Mouse (Mus musculus) kidney, postnatal 36 days (tissue): Measurements from ENCODE around the gene Col5a3.

Experiments
- DNase-seq, 2 experiments: peaks; one replicate each; pipeline ENCODE4 v3.0.0; 2021 to 2022; ENCODE audit warnings: mixed read lengths in 2 of 2

Gene Col5a3

GRCm38 (mm10) chr9:20805159-20805495 is 9.7 kb downstream of the Col5a3 start:
- DNase-seq, result no peak

- peak; percentile 75 to 85 for DNase-seq
These were observed 10.4 kb downstream of the Col5a3 start for GRCm38 (mm10) chr9:20804266-20805158.

DNA sequence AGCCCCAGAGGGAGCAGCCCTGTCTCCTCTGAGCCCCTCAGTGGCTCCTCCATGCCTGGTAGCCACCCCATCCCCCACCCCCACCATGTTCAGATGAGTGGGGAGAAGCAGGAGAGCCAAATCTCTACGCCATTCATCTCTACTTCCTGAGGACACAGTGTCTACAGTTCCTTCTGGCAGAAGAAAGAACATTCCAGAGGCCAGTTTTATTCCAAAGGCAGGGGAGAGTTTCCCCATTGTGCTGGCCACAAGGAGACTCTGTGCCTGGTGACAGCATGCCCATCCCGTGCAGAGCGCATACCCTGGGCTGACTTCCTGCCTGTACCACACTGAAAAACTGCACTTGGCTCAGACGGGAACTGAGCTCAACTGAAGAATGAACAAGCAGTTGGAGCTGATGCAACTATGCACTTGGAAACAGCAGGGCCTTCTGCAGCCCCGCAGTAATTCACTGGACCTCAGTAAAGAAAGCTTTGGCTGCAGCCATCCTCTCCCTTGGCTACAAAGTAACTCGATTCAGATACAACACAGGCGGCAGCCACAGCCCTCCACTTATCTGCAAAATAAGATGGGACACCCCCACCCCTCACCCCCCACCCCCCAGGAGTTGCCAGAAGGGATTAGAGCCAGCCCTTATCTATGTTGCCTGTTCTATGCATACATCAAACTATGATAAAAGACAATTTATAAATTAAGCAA is 20.6 kb downstream of the Col5a3 start:
- peak; percentile 18 to 39 for DNase-seq

- DNase-seq, result no peak
These were observed 24.5 kb downstream of the Col5a3 start for GRCm38 (mm10) chr9:20790345-20790744.

GRCm38 (mm10) chr9:20789651-20790050 is 25.2 kb downstream of the Col5a3 start:
- DNase-seq, result peak; percentile 8 to 23

- no peak for DNase-seq
These were observed 26.9 kb downstream of the Col5a3 start for GRCm38 (mm10) chr9:20787992-20788391.

GRCm38 (mm10) chr9:20785055-20785454 is 29.8 kb downstream of the Col5a3 start:
- DNase-seq, result no peak

DNA sequence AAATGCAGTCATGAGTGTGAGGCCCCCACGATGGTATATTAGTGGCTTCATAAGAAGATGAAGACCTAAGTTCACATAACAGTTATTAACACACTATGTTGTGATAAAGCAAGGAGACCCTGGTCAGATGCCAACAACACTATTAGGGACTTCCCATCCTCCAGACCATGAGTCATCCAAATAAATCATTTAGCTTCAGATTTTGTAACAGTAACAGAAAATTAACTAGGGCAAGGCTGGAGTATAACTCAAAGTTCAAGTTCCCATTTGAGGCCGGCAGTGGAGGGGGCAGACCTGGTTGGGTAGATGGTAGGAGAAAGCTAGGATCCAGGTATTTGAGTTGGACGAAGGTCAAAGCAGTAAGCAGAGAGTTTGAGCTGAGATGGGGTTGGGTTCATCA is 33.6 kb downstream of the Col5a3 start:
- DNase-seq, result peak; percentile 45 to 49

DNA sequence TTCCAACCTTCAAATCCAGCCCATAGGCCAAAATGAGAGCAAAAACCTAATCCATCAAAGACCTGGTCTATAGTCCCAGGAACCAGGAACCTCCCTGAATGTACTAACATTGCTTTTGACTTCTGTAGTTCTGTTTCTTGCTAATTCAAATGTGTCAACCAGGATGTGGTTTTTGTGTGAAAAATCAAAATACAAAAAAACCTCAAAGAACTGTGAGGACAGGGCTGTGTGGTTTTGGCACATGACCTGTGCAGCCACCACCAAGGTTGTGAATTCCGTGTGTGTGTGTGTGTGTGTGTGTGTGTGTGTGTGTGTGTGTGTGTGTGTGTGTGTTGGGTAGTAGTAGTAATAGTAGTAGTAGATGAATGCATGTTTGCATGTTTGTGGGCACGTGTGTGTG is 49.6 kb downstream of the Col5a3 start:
- no peak for DNase-seq

DNA sequence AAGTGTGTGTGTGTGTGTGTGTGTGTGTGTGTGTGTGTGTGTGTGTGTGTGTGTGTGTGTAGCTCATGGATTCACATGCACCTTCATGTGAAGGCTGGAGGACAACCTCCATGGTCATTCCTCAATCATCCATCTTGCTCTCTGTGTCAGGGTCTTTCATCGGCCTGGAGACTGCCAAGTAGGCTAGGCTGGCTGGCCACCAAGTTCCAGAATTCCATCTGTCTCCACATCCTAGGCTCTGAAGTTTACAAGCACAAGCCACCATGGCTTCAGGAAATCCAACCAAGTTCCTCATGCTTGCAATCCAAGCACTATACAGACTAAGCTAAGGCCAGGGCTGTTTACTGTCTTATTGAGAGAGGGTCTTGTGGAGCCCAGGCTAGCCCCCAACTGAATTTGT is 51.8 kb downstream of the Col5a3 start:
- no peak for DNase-seq

DNA sequence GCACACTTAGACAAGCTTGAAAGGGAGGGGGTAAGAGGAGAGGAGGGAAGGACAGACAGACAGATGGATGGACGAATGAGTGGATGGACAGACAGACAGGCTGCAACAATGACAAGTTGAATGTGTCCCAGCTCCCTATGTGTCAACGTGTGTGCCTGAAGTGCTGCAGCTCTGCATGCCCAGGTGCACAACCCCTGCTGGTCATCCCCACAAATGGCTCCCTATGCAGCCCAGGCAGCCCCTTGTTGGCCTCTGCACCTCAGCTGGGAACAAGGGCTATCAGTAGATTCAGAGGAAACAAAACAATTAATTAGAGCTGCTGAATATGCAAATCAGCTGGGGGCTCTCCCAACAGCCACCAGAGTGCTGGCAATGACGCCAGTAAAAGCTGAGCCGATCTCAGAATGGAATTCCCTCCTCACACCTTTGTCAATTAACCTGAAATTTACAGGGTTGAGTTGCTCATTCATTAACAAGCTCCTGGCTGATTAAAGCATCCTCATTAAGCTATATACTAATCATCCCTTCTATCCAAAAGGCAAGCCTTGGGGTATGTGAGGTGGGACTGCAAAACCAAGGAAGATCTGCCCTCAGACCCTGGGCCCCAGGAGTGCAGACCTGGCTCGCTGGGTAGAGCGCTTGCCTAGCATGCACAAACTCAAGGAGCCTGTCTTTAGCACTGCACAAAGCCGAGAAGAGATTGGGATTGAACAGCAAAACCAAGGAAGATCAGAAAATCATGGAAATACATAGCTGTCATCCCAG is 52.5 kb downstream of the Col5a3 start:
- DNase-seq, result no peak

DNA sequence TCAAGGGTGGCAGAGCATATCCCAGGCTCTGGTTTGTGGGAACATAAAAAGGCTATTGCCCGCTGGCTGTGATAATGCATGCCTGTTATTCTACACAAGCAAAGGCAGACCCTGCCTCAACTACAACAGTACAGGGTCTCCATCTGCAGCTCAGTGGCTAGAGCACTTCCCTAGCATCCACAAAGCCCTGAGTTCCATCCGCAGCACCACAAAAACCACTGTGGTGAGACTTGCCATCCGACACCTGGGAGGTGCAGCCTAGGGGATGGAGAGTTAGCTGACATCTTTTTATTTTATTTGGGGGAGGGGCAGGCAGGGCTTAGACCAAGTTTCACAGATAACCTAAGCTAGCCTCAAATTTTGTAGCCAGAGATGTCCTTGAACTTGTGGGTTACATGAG is 53.5 kb downstream of the Col5a3 start:
- no peak for DNase-seq

DNA sequence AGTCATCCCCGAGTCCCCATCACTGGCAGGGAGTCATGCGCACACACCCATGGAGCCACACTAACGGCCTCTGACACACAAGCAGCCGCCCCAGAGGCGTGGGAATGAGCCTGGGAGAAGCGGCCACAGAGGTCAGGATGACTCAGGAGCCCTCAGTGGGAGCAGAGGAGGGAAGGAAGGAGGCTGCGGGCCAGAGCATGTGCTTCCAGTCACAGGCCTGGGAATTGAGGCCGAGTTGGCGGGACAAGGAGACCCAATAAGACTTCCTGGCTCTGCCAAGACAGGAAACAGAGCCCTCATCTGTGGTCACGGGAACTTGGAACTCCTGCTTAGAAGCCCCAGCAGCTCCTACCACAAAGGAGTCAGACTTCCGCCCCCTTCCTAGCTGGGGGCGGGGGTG is 54.1 kb downstream of the Col5a3 start:
- DNase-seq, result peak; percentile 69 to 79

DNA sequence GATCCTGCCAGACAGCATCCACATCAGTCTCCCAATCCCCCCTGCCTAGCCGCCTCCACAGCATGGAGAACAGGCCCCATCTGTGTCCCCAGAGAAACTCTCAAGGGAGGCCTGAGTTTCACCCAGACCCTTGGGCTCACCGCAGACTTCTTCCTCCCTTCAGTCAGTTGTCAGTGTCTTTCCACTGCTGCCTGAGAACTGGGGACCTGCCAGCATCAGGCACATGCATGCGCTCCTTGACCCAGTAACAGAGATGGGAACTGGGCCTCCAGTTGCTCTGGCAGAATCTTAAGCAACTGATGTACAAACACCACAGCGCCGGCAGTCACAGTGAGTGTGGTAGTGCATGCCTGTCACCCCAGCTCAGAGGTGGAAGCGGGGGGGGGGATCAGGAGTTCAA is 56.0 kb downstream of the Col5a3 start:
- no peak for DNase-seq

DNA sequence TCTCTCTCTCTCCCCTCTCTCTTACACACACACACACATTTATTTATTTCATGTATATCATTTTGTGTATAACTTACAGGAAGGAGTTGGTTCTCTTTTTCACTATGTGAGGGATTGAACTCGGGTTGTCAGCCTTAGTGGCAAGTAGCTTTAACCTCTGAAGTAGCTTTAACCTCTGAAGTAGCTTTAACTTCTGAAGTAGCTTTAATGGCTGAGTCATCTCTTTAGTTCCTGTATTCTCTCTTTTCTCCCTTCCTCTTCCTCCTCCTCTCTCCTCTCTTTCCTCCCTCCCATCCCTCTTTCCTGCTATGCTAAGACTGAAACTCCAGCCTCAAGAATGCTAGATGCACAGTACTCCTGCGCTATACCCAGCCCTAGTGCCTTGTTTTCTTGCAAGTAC is 56.6 kb downstream of the Col5a3 start:
- DNase-seq, result no peak

DNA sequence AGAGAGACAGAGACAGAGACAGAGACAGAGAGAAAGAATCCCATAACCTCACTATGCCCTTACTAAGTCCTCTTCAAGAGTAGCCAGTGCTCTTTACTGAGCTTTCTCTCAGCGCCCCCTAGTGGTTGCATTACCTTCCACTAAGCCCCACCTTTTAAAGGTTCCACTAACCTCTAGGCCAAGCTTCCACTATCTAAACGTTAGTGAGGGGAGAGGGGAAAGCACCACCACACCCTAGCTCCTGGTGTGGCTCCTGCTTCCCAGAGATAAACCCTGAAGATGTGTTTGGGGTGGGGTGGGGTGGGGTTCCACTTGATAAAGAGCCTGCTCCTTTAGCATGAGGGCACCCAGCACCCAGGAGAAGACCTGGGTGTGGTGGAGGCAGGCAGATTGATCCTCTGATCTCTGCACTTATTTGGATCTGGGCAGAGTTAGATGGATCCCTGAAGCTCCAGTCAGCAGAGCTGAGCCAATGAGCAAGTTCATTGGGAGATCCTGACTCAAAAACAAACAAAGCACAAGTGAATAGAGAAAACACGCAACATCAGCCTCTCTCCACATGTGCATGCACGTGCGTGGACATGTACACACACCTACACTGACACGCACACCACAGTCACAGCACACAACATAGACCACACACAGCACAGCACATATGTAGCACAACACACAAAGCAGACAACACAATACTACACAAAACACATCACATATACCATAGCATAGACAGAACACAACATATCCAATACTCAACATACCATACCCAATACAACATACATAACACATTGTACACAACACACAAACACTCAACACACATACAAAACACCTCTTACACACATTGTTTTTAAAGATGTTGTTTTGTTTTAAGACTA is 57.5 kb downstream of the Col5a3 start:
- peak; percentile 61 to 88 for DNase-seq

GRCm38 (mm10) chr9:20756081-20756700 is 58.7 kb downstream of the Col5a3 start:
- no peak for DNase-seq

- no peak for DNase-seq
These were observed 60.5 kb downstream of the Col5a3 start for GRCm38 (mm10) chr9:20754335-20754734.

DNA sequence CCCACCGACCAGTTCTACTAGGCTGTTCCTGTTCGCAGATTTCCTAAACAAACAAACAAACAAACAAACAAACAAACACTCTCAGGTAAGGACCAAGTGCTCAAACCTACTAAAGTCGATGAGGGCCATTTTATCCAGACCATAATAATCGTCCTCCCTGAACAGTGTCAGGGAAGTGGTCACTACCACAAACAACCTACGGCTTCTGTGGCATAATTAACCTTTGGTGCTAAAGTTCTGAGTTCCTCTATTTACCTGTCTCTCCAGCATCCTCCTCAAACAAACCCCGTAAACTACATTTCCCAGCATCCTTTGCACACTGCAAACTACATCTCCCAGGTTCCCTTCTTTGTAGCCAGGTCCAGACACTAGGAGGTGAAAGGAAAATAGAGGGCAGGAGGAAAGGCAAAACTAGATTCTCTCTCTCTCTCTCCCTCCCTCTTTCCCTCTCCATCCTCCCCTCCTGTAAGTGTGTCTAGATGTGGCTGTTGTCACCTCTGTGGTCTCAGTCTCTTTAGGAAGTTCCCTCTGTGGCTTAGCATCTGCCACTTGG is 63.3 kb downstream of the Col5a3 start:
- peak in 1 of 2 experiments; percentile 20 for DNase-seq

DNA sequence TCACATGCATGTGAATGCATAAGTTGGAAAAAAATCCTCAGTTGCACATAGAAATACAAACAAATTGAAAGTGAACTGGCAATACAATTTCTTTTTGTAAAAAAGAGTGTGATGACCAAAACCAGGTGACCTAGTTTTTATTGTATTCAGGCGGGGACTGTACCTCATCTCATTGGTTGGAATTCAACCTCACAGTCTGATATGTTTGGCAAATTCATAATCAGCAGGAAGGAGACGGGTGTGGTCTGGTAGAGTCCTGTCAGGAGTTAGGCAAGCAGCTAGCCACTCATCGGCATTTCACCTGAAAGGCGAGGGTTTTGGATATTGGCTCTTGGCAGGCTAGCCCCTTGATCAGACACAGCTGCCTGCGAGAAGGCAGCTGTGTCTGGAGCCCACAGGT is 65.7 kb downstream of the Col5a3 start:
- DNase-seq, result no peak

GRCm38 (mm10) chr9:20748540-20748939 is 66.3 kb downstream of the Col5a3 start:
- DNase-seq, result no peak

GRCm38 (mm10) chr9:20747682-20748081 is 67.2 kb downstream of the Col5a3 start:
- DNase-seq, result no peak
